Mouse (Mus musculus) bone marrow, adult 2 months (tissue): ENCODE results near the gene Gars. TPM values are rescaled to one million over a fixed set of nuclear protein-coding genes. Genes with fewer than 3 reads are reported as not detected.

Experiments used
- H3K27ac ChIP-seq: fragments of 200-500 bp; 2 replicates; pipeline ENCODE4 v1.5.1; 2012; ENCODE audit warnings: low read depth, mild to moderate bottlenecking, control low read depth, inconsistent platforms, low read length; ENCODE audit not compliant: control insufficient read depth, poor library complexity, insufficient read depth
- H3K4me1 ChIP-seq: fragments of 200-500 bp; 2 replicates; pipeline ENCODE4 v1.6.1; 2011; ENCODE audit warnings: low read length; ENCODE audit not compliant: control insufficient read depth, insufficient read depth
- H3K4me3 ChIP-seq: fragments of 200-500 bp; replicated peaks from 2 replicates; pipeline ENCODE3; 2011; ENCODE audit warnings: mild to moderate bottlenecking, low read depth, low read length, control low read depth; ENCODE audit not compliant: control insufficient read depth
- CTCF ChIP-seq: fragments of 200-500 bp; IDR thresholded peaks from 2 replicates; pipeline ENCODE4 v1.5.1; 2011; ENCODE audit warnings: low read length, control low read depth; ENCODE audit not compliant: control insufficient read depth, insufficient read depth
- POLR2A ChIP-seq: fragments of 200-500 bp; IDR thresholded peaks from 2 replicates; pipeline ENCODE4 v1.6.1; 2011; ENCODE audit warnings: low read depth, mild to moderate bottlenecking, control low read depth, low read length, borderline replicate concordance; ENCODE audit not compliant: control insufficient read depth
- WGBS: fragments of 180-500 bp; shearing (Covaris S2); methylation state at CpG from one replicate; pipeline ENCODE4 v1.1.7; 2018; 5-methylcytosine and 5-hydroxymethylcytosine counted together
- polyA plus RNA-seq: library from polyadenylated mRNA; stranded (reverse); fragments of >200 nt; gene quantifications from 2 replicates; pipeline ENCODE4 v1.2.4, GENCODE M21; 2011; ENCODE audit warnings: low replicate concordance; ENCODE audit not compliant: missing spikeins, insufficient read depth, insufficient read length

The Gars gene
- polyA plus RNA-seq, result 31.7 and 85.0 TPM in 2 replicates

DNA sequence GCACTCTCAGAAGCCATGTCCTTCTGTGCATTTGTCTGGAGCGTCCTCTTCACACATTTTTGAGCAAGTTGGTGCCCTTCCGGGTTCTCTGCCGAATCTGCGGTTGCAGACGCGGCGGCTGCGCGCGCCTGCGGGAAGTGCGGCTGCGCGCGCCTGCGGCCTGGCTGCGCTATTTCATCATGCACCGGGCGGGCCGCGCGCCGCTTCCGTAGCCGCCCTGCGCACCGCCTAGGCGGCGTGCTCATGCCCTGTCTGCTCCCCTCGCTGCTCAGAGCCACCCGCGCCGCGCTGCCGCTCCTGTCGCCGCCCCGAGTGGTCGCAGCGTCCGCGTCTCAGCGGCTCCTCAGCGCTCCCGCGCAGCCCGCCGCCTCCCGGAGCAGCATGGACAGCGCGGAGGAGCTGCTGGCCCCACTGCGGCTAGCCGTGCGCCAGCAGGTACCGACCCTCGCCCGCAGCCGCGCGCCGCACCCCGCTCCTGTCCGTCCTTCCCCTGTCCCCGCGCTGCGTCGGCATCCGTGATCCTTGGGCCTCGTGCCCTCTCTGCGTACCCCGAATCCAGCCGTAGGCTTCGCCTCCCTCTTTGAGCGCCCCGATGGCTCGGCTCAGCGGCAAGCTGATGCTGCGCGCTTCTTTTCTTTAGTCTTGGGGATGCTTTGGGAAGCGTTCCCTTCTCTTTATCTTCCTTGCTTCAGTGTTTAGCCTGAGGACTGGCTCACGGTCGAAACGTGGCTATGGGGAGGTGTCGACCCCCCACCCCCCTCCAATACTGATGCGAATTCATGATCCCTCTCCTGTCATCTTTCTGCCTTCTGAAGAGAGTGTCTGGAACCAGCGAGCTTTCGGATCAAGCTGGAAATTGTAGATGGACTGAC is at the start of gene Gars:
Gene Gars (plus strand): TSS at position 209 of the 872 bp plus-strand sequence.
- H3K27ac ChIP-seq, result peak within 1 kb of the TSS; percentile 95
- H3K4me1 ChIP-seq, result no peaks in the 10 kb centered on the region; the same call in 1 of the 2 replicates
- TF ChIP-seq CTCF, result peak; percentile 3; the same call in 1 of the 2 replicates
- peak; percentile 96 for TF ChIP-seq POLR2A
- H3K4me3 ChIP-seq, result peak within 1 kb of the TSS; percentile 97
- under 1% methylated on average over 87 of the region's 87 CpGs for WGBS

DNA sequence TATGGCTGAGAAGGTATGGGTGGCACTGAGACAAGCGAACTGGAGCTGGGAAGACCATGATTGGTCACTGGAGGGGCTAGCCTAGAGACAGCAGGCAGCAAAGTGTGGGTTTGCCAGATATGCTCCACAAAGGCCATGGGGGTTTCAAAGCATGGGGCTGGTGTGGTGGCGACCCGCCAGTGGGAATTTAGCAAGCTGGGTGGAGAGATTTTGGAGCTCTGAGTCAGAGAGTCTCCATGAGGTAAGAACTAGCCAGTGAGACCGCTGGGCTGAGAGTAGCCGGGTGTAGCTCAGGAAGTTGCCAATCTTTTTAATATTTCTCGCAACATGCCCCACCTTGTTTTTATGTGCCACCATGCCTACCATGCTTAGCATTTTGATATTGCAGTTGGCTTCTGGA is 49.7 kb upstream of the Gars start:
- Histone ChIP-seq H3K27ac (no peak overlapping the region), H3K4me3 (no peak overlapping the region), H3K4me1 (peaks cover 3% of the 10 kb centered on the region; the same call in 1 of the 2 replicates)
- TF ChIP-seq POLR2A, result no peak
- TF ChIP-seq CTCF, result no peak
- WGBS, result 59% methylated on average over 6 of the region's 6 CpGs

DNA sequence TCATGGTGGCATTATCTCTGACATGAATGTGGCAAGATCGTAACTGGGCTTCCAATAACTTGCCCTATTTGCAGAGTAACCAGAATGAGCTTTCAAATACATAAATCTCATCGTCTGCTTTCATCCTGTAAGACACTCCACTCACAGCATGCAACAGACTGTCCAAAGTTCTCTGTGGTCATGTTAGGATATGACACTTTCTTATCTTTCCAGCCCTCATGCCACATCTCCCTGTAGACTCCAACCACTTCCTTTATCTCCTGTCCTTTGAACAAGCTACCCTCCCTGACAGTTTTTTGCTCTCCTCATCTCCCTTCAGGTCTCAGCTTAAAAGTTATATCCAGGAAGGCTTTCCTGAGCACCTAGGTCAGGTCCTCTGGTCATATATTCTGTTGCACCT is 46.6 kb upstream of the Gars start:
- peaks cover 3% of the 10 kb centered on the region; the same call in 1 of the 2 replicates for H3K4me1 ChIP-seq
- TF ChIP-seq CTCF (no peak), POLR2A (no peak)
- no peak overlapping the region for H3K4me3 ChIP-seq
- no peak overlapping the region for H3K27ac ChIP-seq
- WGBS, result 24% methylated on average over 2 of the region's 2 CpGs

DNA sequence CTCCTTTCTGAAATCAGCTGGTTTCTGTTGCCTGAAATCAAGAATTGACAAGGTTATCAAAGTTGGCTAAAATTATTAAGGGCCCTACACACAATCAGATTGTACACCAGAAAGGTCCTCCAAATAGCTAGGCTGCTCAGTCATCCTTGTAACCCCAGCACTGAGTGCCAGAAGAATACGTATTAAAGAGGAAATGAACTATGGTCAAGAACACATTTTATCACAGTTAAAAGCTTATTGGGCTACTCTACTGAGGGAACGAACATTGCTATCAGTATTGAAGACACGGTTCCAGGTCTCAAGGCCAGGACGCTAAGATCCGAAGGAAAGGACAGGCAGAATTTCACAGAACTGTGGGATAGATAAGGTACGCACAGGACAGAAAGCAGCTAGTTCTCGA is 45.7 kb upstream of the Gars start:
- Histone ChIP-seq H3K27ac (peak overlapping the region; percentile 45), H3K4me1 (peaks cover 3% of the 10 kb centered on the region; the same call in 1 of the 2 replicates), H3K4me3 (peak overlapping the region; percentile 75)
- TF ChIP-seq POLR2A (no peak), CTCF (no peak)
- WGBS, result under 1% methylated on average over 7 of the region's 7 CpGs

DNA sequence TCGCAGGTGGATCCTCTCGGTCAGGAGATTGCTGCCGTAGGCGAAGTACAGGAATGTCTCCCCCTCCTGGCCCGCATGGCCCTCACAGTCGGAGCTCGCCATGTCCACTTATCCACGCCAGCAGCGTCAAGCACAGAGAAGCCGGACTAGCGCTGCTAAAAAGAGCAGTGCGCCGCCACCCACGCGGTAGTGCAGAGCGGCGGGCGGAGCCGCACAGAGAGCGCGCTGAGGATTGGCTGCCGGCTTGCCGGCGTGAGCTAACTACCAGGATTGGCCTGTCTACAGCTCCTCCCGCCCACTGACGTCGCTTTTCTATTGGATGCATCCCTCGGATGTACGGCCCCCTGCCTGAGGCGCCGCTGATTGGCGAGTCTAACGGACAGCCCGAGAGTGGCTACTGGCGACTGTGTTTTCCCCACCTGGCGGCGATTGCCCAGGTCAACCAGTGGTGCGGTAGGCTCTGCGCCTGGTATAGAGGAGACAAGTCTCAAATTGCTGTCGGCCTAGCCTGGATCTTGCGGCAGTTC is 45.0 kb upstream of the Gars start, which contains the start of gene Ggct:
Gene Ggct (minus strand): TSS at position 217 of the 527 bp plus-strand sequence.
- peaks cover 3% of the 10 kb centered on the region; the same call in 1 of the 2 replicates for H3K4me1 ChIP-seq
- under 1% methylated on average over 41 of the region's 41 CpGs for WGBS
- TF ChIP-seq CTCF (peak; percentile 70), POLR2A (peak; percentile 73)
- peak within 1 kb of the TSS; percentile 62 for H3K27ac ChIP-seq
- peak within 1 kb of the TSS; percentile 78 for H3K4me3 ChIP-seq

DNA sequence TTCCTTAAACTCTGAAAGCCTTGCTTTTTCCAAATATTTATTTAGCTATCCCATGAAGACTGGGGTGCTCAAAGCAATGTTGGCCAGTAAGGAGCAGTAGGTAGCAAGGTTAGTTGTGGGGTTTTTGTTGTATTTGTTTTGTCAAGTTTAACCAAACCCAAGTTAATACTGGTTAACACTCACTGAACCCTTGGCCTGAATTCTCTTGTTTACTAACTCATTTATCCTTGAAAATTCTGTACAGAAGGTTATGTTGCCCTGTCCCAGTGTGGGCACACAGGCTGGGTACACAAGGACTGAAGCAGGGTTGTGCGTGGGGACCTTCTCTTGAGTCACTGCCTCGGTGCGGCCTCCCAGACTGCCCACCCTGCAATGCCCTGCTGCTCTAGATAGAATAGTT is 41.4 kb upstream of the Gars start:
- peaks cover 3% of the 10 kb centered on the region; the same call in 1 of the 2 replicates for H3K4me1 ChIP-seq
- 77% methylated on average over 3 of the region's 3 CpGs for WGBS

DNA sequence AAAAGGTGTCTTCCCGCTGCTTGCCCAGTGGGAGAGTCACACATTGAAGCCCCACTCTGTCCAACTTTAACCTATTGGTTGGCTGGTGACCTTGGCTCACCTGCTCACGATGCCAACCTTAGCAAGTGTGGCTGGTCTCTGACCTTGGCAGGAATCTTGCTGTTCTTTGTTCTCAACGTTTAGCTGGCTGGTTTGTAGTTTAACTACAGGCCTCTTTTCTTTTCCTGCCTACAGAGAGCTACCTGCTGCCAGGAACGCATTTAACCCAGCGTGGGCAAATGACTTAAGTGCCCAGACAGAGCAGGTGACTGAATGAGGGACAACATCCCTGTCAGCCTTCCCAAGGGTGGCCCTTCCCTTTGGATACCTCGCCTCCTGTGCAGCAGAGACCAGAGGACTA is 40.1 kb upstream of the Gars start:
- TF ChIP-seq POLR2A (no peak), CTCF (no peak)
- H3K4me3 ChIP-seq, result no peak overlapping the region
- H3K27ac ChIP-seq, result no peak overlapping the region
- H3K4me1 ChIP-seq, result no peaks in the 10 kb centered on the region
- WGBS, result 81% methylated on average over 6 of the region's 6 CpGs

More for the DNA sequence above, 41.4 kb upstream of the Gars start:
- no peak overlapping the region for H3K27ac ChIP-seq
- H3K4me3 ChIP-seq, result no peak overlapping the region
- TF ChIP-seq POLR2A (no peak), CTCF (no peak)

DNA sequence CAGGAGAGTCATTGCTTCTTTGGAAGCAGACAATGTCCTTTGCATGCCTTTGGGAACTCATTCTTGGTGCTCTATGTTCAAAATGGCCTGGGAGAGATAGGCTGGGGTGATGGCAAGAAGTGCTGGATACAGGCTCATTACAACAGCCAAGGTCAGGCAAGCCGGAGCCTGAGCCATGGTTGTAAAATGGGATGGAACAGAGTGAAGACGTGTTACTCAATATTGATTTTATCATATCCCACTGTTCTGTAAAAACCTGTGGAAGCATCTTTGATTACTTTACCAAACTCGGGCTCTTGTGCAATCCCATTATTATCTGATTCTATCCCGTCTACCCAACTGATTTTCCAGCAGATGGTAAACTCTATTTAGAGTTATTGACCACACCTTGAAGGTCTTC is 36.5 kb upstream of the Gars start:
- WGBS, result 60% methylated on average over 4 of the region's 4 CpGs
- Histone ChIP-seq H3K4me1 (no peaks in the 10 kb centered on the region), H3K4me3 (no peak overlapping the region), H3K27ac (no peak overlapping the region)
- TF ChIP-seq CTCF, result no peak
- TF ChIP-seq POLR2A, result no peak
